Mouse (Mus musculus) hindbrain, embryonic 14.5 days (tissue): Measurements from ENCODE around the gene Trap1. TPM values are rescaled to one million over a fixed set of nuclear protein-coding genes. Genes with fewer than 3 reads are reported as not detected.

ENCODE experiments used
- ATAC-seq: fragments of 200-750 bp; cut with Nextera tagmentation; 2 replicates; pipeline ENCODE4 v1.8.0; 2017; ENCODE audit warnings: moderate number of reproducible peaks, mild to moderate bottlenecking, moderate TSS enrichment, moderate library complexity; ENCODE audit not compliant: low FRiP score
- DNase-seq: peaks from one replicate; pipeline ENCODE4 v3.0.0-alpha.2; 2015; ENCODE audit warnings: low spot score
- H3K27ac ChIP-seq: fragments of 300-500 bp; sonication (generic); 2 replicates; pipeline ENCODE4 v1.5.1; 2014; ENCODE audit warnings: mild to moderate bottlenecking, moderate library complexity
- H3K27me3 ChIP-seq: fragments of 300-500 bp; sonication (generic); 2 replicates; pipeline ENCODE4 v1.6.1; 2014; ENCODE audit warnings: mild to moderate bottlenecking, low read length, mixed read lengths; ENCODE audit not compliant: control insufficient read depth, insufficient read depth
- H3K36me3 ChIP-seq: fragments of 300-500 bp; sonication (generic); replicated peaks from 2 replicates; pipeline ENCODE4 v1.6.1; 2014; ENCODE audit not compliant: control insufficient read depth, insufficient read depth
- H3K4me1 ChIP-seq: fragments of 300-500 bp; sonication (generic); replicated peaks from 2 replicates; pipeline ENCODE4 v1.6.1; 2014; ENCODE audit warnings: antibody characterized with exemption, low read length, mixed read lengths; ENCODE audit not compliant: control insufficient read depth, insufficient read depth
- H3K4me2 ChIP-seq: fragments of 300-500 bp; sonication (generic); replicated peaks from 2 replicates; pipeline ENCODE4 v1.6.1; 2014; ENCODE audit warnings: mild to moderate bottlenecking, moderate library complexity
- H3K4me3 ChIP-seq: fragments of 300-500 bp; sonication (generic); replicated peaks from 2 replicates; pipeline ENCODE4 v1.5.1; 2014; ENCODE audit warnings: mild to moderate bottlenecking, low read length
- H3K9ac ChIP-seq: fragments of 300-500 bp; sonication (generic); 2 replicates; pipeline ENCODE4 v1.6.1; 2014
- H3K9me3 ChIP-seq: fragments of 300-500 bp; sonication (generic); 2 replicates; pipeline ENCODE4 v1.6.1; 2016; ENCODE audit warnings: low read length; ENCODE audit not compliant: control insufficient read depth
- WGBS: fragments of 180-500 bp; shearing (Covaris S2); extraction: QIAGEN DNeasy Blood & Tissue Kit; methylation state at CpG from one replicate; pipeline ENCODE4 v1.1.7; 2014; 5-methylcytosine and 5-hydroxymethylcytosine counted together
- polyA plus RNA-seq: library from polyadenylated mRNA; unstranded; fragments of >200 nt; fragmentation: Nextera tagmentation; extraction: Ambion mirVana; gene quantifications from 2 replicates; pipeline ENCODE4 v1.2.1, GENCODE M21; 2014

The Trap1 gene
- polyA plus RNA-seq, 1 experiment from 2014 or later: 47.9 TPM

- WGBS: 96% methylated on average over 2 of the region's 2 CpGs
- Histone ChIP-seq H3K9ac (no peak overlapping the region), H3K4me2 (no peak overlapping the region), H3K9me3 (no peaks in the 10 kb centered on the region), H3K27ac (no peak overlapping the region), H3K36me3 (peaks cover 93% of the 10 kb centered on the region), H3K27me3 (no peaks in the 10 kb centered on the region), H3K4me1 (no peaks in the 10 kb centered on the region), H3K4me3 (no peak overlapping the region)
- no peak for DNase-seq
- no peak for ATAC-seq
Measured at GRCm38 (mm10) chr16:4044093-4044492, 33.5 kb downstream of the Trap1 start.

- H3K9me3 ChIP-seq: no peaks in the 10 kb centered on the region
- no peak overlapping the region for H3K4me2 ChIP-seq
- no peak overlapping the region for H3K4me3 ChIP-seq
- 94% methylated on average over 4 of the region's 4 CpGs for WGBS
- no peak overlapping the region for H3K27ac ChIP-seq
- peaks cover 95% of the 10 kb centered on the region for H3K36me3 ChIP-seq
- H3K4me1 ChIP-seq: no peaks in the 10 kb centered on the region
- no peaks in the 10 kb centered on the region for H3K27me3 ChIP-seq
- ATAC-seq (no peak), DNase-seq (no peak)
- H3K9ac ChIP-seq: no peak overlapping the region
Measured at GRCm38 (mm10) chr16:4041646-4042045, 36.0 kb downstream of the Trap1 start.

GRCm38 (mm10) chr16:4040206-4040605 is 37.4 kb downstream of the Trap1 start:
- Histone ChIP-seq H3K36me3 (peaks cover 86% of the 10 kb centered on the region), H3K4me3 (no peak overlapping the region), H3K27me3 (no peaks in the 10 kb centered on the region), H3K9me3 (no peaks in the 10 kb centered on the region), H3K4me2 (no peak overlapping the region), H3K27ac (no peak overlapping the region), H3K9ac (no peak overlapping the region), H3K4me1 (no peaks in the 10 kb centered on the region)
- ATAC-seq (no peak), DNase-seq (no peak)
- 96% methylated on average over 5 of the region's 5 CpGs for WGBS

DNA sequence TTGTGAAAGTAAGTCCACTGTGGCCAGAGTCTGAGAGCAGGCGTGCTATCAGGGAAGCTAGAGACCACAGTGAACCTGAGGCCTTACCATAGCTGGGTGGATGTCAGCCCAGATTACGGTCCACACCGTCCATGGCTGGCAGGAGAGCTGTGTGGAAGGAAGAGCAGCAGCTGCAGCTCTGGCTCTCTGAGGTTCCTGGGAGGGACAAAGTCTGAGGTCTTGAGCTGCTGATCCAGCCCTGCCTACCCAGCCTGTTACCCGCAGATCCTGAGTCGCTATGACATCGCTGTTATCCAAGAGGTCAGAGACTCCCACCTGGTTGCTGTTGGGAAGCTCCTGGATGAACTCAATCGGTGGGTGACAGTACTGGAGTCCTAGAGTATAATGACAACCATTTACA is 39.9 kb downstream of the Trap1 start:
- no peaks in the 10 kb centered on the region for H3K27me3 ChIP-seq
- no peak overlapping the region for H3K4me3 ChIP-seq
- no peaks in the 10 kb centered on the region for H3K4me1 ChIP-seq
- WGBS: 94% methylated on average over 7 of the region's 7 CpGs
- ATAC-seq (no peak), DNase-seq (no peak)
- H3K9me3 ChIP-seq: no peaks in the 10 kb centered on the region
- no peak overlapping the region for H3K9ac ChIP-seq
- peaks cover 64% of the 10 kb centered on the region for H3K36me3 ChIP-seq
- no peak overlapping the region for H3K4me2 ChIP-seq
- no peak overlapping the region for H3K27ac ChIP-seq

DNA sequence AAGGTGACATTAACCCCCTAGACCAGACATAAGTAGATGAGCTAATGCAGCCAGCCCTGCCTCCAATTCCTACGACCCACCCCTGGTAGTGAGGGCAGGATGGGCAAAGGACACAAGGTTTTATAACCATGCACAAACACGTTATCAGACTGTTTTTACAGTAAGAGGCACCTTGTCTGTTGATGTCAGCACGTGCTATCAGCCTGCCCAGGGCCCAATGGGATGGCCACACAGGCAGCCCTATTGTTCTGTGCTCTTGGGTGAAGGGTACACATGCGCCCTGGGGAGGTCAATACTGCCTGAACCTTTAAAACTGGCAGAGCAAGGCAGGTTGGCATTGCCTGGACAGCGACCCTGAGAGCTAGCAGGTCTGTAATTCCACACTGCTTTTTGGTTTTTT is 40.8 kb downstream of the Trap1 start, which contains the start of gene Dnase1:
Dnase1 (plus strand) TSS at position 136 of the 400 bp plus-strand sequence.
- H3K4me2 ChIP-seq: no peak within 1 kb of the TSS
- DNase-seq (no peak), ATAC-seq (no peak)
- H3K4me3 ChIP-seq: no peak within 1 kb of the TSS
- no peaks in the 10 kb centered on the region for H3K27me3 ChIP-seq
- peaks cover 56% of the 10 kb centered on the region for H3K36me3 ChIP-seq
- no peak within 1 kb of the TSS for H3K9ac ChIP-seq
- 94% methylated on average over 5 of the region's 5 CpGs for WGBS
- H3K9me3 ChIP-seq: no peaks in the 10 kb centered on the region
- H3K27ac ChIP-seq: no peak within 1 kb of the TSS
- H3K4me1 ChIP-seq: no peaks in the 10 kb centered on the region

- H3K4me2 ChIP-seq: no peak overlapping the region
- DNase-seq: no peak
- WGBS: 95% methylated on average over 2 of the region's 2 CpGs
- ATAC-seq: no peak
- no peaks in the 10 kb centered on the region for H3K9me3 ChIP-seq
- no peak overlapping the region for H3K4me3 ChIP-seq
- H3K4me1 ChIP-seq: no peaks in the 10 kb centered on the region
- H3K27me3 ChIP-seq: no peaks in the 10 kb centered on the region
- no peak overlapping the region for H3K27ac ChIP-seq
- peaks cover 44% of the 10 kb centered on the region for H3K36me3 ChIP-seq
- no peak overlapping the region for H3K9ac ChIP-seq
Measured at GRCm38 (mm10) chr16:4035575-4035974, 42.1 kb downstream of the Trap1 start.

GRCm38 (mm10) chr16:4034476-4034875 is 43.2 kb downstream of the Trap1 start:
- Histone ChIP-seq H3K9ac (no peak overlapping the region), H3K27ac (no peak overlapping the region), H3K27me3 (no peaks in the 10 kb centered on the region), H3K36me3 (peaks cover 33% of the 10 kb centered on the region), H3K4me2 (no peak overlapping the region), H3K4me1 (no peaks in the 10 kb centered on the region), H3K9me3 (no peaks in the 10 kb centered on the region), H3K4me3 (no peak overlapping the region)
- ATAC-seq (no peak), DNase-seq (no peak)
- 87% methylated on average over 3 of the region's 3 CpGs for WGBS

DNA sequence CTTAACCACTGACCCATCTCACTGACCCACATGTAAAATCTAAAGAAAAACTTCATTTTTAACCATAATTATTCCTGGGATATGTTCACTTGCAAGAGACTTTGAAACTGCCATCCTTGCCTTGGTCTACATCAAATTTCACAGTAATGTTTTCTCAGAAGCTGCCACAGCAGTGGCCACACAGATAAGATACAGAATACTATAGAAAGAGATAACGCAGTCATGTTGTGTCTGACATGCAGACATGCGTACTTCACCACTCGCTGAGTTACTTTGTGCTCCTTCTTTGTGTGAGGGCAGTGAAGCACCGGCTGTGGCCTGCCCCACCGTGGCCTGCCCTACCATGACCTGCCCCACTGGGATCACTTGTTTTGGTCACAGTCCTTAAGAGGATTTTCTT is 43.7 kb downstream of the Trap1 start:
- no peak for ATAC-seq
- Histone ChIP-seq H3K4me2 (no peak overlapping the region), H3K4me1 (no peaks in the 10 kb centered on the region), H3K27ac (no peak overlapping the region), H3K9me3 (no peaks in the 10 kb centered on the region), H3K9ac (no peak overlapping the region), H3K27me3 (no peaks in the 10 kb centered on the region), H3K4me3 (no peak overlapping the region), H3K36me3 (peaks cover 28% of the 10 kb centered on the region)
- no peak for DNase-seq
- 59% methylated on average over 5 of the region's 5 CpGs for WGBS

- 91% methylated on average over 6 of the region's 6 CpGs for WGBS
- no peak for ATAC-seq
- no peak overlapping the region for H3K9ac ChIP-seq
- H3K27me3 ChIP-seq: no peaks in the 10 kb centered on the region
- H3K4me3 ChIP-seq: no peak overlapping the region
- no peaks in the 10 kb centered on the region for H3K9me3 ChIP-seq
- H3K4me1 ChIP-seq: no peaks in the 10 kb centered on the region
- H3K36me3 ChIP-seq: peaks cover 12% of the 10 kb centered on the region
- H3K27ac ChIP-seq: no peak overlapping the region
- no peak overlapping the region for H3K4me2 ChIP-seq
- DNase-seq: no peak
Measured at GRCm38 (mm10) chr16:4032341-4032748, 45.3 kb downstream of the Trap1 start.
